Mouse (Mus musculus): ENCODE measurements around the gene Cltc. TPM values are rescaled to one million over a fixed set of nuclear protein-coding genes. Genes with fewer than 3 reads are reported as not detected.

Cltc gene
- polyA plus RNA-seq, 1 experiment from 2014 or later, result 73.7 TPM

- peak; percentile 91 for DNase-seq (ENCODE audit: low spot score)
Measured at GRCm38 (mm10) chr11:86683395-86684125, 73.8 kb downstream of the Cltc start, which contains the start of the genes Vmp1 and Ptrh2. TSS of gene Vmp1 (minus strand) at chr11:86683836. TSS of gene Ptrh2 (plus strand) at chr11:86683985.

DNA sequence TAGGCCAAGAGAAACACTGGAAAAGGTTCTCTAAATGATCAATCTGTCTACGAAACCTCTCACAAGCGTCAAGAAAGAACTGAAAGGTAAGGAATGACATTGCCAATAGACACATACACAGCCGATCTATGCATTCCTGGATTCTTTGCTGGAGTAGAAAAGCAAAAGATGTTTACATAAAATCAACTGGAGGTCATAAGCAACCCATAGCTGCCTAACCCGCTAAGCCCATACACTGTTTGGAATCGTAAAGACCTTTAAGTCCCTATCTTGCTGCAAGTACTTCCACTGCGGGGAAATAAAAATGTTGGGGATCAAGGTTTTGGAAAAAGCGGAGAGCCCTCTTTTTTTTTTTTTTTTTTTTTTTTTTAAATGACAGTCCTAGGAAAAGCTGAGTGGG lies 74.5 kb downstream of the Cltc start:
- no peak for DNase-seq (ENCODE audit: low spot score)

- DNase-seq (ENCODE audit: low spot score), result no peak
Measured at GRCm38 (mm10) chr11:86681423-86681822, 75.9 kb downstream of the Cltc start.

DNA sequence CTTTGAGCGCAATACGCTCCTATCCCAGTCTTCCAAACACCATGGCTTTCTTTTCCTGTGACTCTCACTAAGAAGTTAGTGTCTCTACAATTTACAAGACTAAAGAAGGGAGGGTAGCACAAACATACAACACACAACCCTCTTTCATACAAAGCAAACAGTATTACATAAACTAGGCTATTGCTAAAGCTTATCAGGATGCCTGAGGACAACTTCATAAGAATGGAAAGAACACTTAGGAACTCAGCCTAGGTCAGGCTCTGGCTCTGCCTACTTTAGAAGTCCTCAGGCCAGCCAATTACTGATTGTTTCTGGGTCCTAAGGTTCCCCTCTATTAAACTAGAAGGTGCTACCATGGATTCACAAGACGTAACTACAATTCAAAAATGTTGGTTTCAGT lies 76.6 kb downstream of the Cltc start:
- no peak for DNase-seq (ENCODE audit: low spot score)

- DNase-seq (ENCODE audit: low spot score), result no peak
Measured at GRCm38 (mm10) chr11:86678957-86679356, 78.4 kb downstream of the Cltc start.

- DNase-seq (ENCODE audit: low spot score), result no peak
Measured at GRCm38 (mm10) chr11:86675520-86675919, 81.8 kb downstream of the Cltc start.

DNA sequence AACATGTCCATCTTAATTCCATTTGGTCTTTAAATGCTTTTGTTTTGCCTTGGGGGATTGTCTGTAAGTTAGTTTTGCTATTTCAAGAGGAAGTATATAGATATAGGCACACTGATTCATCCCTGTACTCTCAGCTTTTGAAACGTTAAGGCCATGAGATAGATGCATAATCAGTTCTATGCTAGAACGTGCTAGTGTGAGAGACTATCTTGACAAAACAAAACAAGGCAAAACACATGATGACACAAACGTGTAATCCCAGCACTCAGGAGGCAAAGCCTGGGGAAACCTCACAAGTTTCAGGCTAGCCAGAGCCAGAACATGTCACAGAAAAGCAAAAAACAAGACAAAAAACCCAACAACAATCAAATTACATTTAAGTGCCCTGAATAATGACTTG lies 84.6 kb downstream of the Cltc start:
- no peak for DNase-seq (ENCODE audit: low spot score)

DNA sequence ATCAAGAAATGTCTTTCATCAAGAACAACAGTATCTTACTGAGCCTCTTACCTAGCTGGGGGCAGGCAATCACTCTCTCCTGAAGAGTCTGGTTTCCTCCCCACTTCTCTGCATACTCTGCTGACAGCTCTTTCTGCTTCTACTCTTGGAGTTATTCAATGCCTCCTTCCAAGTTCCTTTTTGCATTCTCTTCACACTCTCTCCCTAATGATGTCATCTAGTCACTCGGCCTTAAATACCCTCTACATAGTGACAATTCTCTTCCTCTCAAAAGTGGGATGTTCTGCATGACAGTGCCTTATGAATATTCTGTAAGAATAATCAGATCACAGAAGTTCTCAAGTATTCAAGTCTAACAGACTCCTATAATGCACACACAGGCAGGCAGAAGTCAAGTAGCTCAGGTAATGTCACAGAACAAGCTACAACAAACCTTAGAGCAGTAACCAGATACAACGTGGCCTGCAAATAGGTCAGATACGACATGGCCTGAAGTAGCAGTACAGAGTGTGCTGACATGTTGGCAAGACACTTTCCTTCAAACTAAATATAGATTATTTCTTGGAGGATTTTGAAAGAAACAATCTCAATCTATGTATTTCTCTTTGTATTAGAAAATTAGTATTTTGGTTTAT lies 86.2 kb downstream of the Cltc start:
- DNase-seq (ENCODE audit: low spot score), result no peak

DNA sequence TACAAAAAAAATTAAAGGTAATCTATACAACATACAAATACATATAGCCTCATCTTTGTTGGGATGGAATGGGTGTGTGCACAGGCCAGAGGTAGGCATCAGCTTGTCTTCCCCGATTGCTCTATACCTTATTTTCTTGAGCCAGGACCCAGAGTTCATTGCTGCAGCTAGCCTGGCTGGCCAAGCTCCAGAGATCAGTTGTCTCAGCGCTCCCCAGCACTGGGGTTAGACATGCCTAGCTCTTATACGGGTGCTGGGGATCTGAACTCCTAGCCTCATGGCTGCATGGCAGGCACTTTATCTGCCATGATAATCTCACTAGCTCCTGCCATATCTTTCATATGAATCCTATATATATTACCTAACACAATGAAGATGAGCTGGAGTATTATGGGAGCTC lies 89.2 kb downstream of the Cltc start:
- DNase-seq (ENCODE audit: low spot score), result no peak

GRCm38 (mm10) chr11:86667553-86667952 lies 89.8 kb downstream of the Cltc start:
- no peak for DNase-seq (ENCODE audit: low spot score)

- DNase-seq (ENCODE audit: low spot score), result no peak
Measured at GRCm38 (mm10) chr11:86664406-86664805, 93.0 kb downstream of the Cltc start.

GRCm38 (mm10) chr11:86663977-86664376 lies 93.4 kb downstream of the Cltc start:
- DNase-seq (ENCODE audit: low spot score), result no peak

DNA sequence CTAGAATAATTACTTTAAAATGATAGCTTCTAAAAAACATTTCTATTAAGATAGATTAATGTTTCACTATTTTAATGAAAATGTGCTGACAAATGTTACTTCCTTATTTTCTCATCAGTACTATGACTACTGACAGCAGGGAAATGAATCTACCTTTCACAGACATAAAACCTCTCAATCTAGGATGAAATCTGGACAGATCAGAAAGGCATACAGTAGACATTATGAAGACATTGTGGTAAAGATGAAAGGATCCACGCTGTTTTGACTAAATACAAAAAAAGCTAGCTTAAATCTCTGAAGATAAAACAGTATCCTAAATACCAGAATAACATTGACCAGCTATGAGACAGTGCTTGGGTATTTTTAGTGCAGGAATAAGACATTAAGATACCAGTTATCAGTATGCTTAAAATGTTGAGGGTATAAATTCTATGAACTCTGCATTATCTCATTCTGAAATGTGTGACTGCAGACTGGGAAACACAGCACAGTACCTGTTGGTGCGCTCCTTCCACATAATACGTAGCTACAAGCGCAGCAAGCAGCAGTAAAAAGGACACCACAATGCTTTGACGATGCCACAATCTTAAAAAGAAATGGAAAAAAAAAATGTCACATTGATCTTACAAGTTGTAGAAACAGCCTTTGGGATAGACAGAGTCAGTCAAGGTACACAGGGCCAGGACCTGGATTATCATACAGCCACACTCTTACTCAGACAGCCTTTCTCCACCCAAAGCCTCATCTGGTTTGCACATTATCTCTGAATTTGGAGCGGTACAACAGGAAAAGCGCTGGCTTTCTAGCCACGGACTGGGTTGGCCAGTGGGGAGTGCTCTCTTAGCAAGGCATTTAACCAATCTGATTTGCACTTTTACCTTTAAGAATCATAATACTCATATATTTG lies 94.1 kb downstream of the Cltc start:
- no peak for DNase-seq (ENCODE audit: low spot score)

DNA sequence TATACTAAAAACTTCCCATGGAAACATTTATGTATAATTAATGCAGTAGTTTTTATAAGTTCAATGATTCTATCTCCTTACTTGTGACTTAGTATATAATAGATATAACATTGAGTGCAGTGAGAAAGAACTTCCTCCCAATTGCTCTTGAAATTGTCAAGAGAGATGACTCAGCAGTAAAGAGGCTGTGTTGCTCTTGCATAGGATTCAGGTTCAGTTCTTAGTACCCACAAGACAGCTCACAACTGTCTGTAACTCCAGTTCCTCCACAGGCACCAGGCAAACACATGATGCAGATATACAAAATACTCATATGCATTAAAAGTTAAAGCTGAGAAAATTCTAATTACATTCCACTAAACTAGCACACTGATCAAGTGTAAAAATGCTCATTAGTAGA lies 99.5 kb downstream of the Cltc start:
- DNase-seq (ENCODE audit: low spot score), result no peak

DNA sequence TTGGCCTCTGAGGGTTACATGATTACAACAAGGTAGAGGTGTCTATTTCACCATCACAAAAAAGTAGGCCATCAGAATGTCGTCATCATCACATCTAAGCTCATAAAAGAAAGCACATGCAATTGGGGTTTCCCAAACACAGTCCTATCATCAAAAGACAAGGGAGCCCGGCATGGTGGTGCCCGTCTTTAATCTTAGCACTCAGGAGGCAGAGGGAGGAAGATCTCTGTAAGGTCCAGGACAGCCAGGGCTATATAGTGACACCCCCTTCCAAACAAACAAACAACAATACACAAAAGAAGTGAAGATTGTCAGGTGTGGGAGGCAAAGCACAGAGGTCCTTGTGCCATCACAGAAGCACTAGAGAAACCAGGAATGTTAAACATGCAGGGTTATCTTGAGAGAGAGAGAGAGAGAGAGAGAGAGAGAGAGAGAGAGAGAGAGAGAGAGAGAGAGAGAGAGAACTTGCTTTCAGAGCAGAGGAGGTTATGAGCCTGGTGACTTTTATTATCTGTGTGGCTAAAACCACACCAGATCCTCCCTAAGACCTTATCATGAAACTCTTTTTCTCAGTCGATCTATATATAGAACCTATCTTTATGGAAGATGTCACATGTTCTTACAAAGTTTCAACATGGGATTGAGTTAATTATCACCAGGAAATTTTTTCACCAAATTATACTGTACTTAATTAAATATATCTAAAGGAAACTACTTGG lies 100.4 kb downstream of the Cltc start:
- no peak for DNase-seq (ENCODE audit: low spot score)

GRCm38 (mm10) chr11:86655671-86656070 lies 101.7 kb downstream of the Cltc start:
- peak; percentile 57 for DNase-seq (ENCODE audit: low spot score)

DNA sequence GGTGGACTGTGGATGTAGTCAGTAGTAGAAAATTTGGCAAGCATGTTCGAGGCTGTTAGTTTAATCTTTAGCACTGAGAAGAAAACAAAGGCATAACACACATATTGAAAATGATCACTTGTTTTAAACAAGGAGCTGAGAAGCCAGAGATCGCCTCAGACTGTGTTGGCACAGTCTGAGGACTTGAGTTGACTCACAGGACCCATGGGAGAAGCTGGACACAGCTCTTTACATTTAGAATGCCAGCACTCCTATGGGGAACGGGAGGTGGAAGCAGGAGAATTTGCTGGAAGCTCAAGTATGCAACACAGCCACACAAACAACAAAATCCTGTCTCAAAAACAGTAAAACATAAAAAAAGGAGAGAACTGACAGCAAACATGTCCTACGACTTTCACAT lies 103.3 kb downstream of the Cltc start:
- DNase-seq (ENCODE audit: low spot score), result no peak

GRCm38 (mm10) chr11:86653446-86653845 lies 103.9 kb downstream of the Cltc start:
- DNase-seq (ENCODE audit: low spot score), result peak; percentile 72

- no peak for DNase-seq (ENCODE audit: low spot score)
Measured at GRCm38 (mm10) chr11:86652578-86652979, 104.8 kb downstream of the Cltc start.

GRCm38 (mm10) chr11:86650676-86651075 lies 106.7 kb downstream of the Cltc start:
- no peak for DNase-seq (ENCODE audit: low spot score)

DNA sequence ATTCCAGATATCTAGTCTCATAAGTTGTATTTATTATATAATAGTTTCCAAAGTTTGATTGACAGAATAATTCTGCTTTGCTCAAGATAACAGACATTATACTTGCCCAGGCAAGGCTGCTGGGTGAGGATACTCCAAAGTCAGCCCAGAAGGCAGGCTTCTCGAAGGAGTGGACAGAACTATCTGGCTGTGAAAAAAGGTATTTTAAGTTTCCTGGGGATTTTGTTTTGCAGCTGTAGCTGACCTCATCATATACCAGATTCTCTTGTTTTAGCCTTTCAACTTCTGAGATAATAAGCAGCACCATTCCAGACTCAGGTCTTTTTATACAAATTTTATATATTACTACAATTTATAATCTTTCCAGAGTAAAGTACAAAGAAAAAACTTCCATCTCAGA lies 107.8 kb downstream of the Cltc start:
- DNase-seq (ENCODE audit: low spot score), result no peak
